Mouse (Mus musculus) C2C12 (cell line): ENCODE measurements around the gene Sbf2. TPM values are rescaled to one million over a fixed set of nuclear protein-coding genes. Genes with fewer than 3 reads are reported as not detected.

Experiments used
- H3K27me3 ChIP-seq: one replicate; pipeline ENCODE4 v1.6.1; 2011; ENCODE audit not compliant: control insufficient read depth, insufficient read depth, insufficient read length
- H3K36me3 ChIP-seq: one replicate; pipeline ENCODE4 v1.6.1; 2011; ENCODE audit not compliant: control insufficient read depth, insufficient read depth
- H3K4me3 ChIP-seq: one replicate; pipeline ENCODE4 v1.5.1; 2011; ENCODE audit warnings: mild to moderate bottlenecking, control low read depth; ENCODE audit not compliant: poor library complexity, insufficient read depth, severe bottlenecking
- H3K79me2 ChIP-seq: one replicate; pipeline ENCODE4 v1.6.1; 2011; ENCODE audit not compliant: control insufficient read depth, insufficient read depth
- H3K79me3 ChIP-seq: one replicate; pipeline ENCODE4 v1.6.1; 2011; ENCODE audit warnings: low read depth, control low read depth
- H3ac ChIP-seq: one replicate; pipeline ENCODE3; 2011; ENCODE audit warnings: low read depth; ENCODE audit not compliant: control insufficient read depth, insufficient read length
- CEBPB ChIP-seq: IDR thresholded peaks from one replicate; pipeline ENCODE4 v1.6.1; 2011; ENCODE audit warnings: low read depth, mild to moderate bottlenecking, control low read depth, moderate library complexity
- CTCF ChIP-seq: IDR thresholded peaks from one replicate; pipeline ENCODE4 v1.5.1; 2011; ENCODE audit not compliant: control insufficient read depth, insufficient read depth, insufficient read length
- FOSL1 ChIP-seq: IDR thresholded peaks from one replicate; pipeline ENCODE4 v1.8.0; 2011; ENCODE audit warnings: mild to moderate bottlenecking, low read length; ENCODE audit not compliant: poor library complexity, insufficient read depth, severe bottlenecking
- MAX ChIP-seq: IDR thresholded peaks from one replicate; pipeline ENCODE4 v1.6.1; 2011; ENCODE audit warnings: mild to moderate bottlenecking, control low read depth
- MYOD1 ChIP-seq: IDR thresholded peaks from one replicate; pipeline ENCODE4 v1.6.1; 2011; ENCODE audit warnings: low read depth; ENCODE audit not compliant: control insufficient read depth, insufficient read length
- MYOG ChIP-seq: IDR thresholded peaks from one replicate; pipeline ENCODE4 v1.6.1; 2011; ENCODE audit not compliant: control insufficient read depth, insufficient read length; ENCODE audit errors: extremely low read depth
- USF1 ChIP-seq: IDR thresholded peaks from one replicate; pipeline ENCODE4 v1.6.1; 2011; ENCODE audit warnings: low read depth, mild to moderate bottlenecking, control low read depth, moderate library complexity
- polyA plus RNA-seq: library from polyadenylated mRNA; unstranded; fragments of >200 nt; fragmentation: generic; extraction: Trizol; gene quantifications from one replicate; pipeline ENCODE4 v1.2.1, GENCODE M21; 2012; ENCODE audit warnings: missing spikeins

The Sbf2 gene
- polyA plus RNA-seq, 1 experiment: 7.5 TPM

GRCm38 (mm10) chr7:110587721-110588120 is 27.0 kb downstream of the Sbf2 start:
- peaks cover 4% of the 10 kb centered on the region for H3K79me3 ChIP-seq
- H3K36me3 ChIP-seq: no peaks in the 10 kb centered on the region
- TF ChIP-seq CEBPB: no peak
- no peak for TF ChIP-seq MYOG
- no peak for TF ChIP-seq MAX
- TF ChIP-seq MYOD1: no peak
- no peak for TF ChIP-seq CTCF
- no peak for TF ChIP-seq USF1
- TF ChIP-seq FOSL1: no peak
- H3K27me3 ChIP-seq: no peaks in the 10 kb centered on the region
- peaks cover 10% of the 10 kb centered on the region for H3K79me2 ChIP-seq
- no peak overlapping the region for H3K4me3 ChIP-seq
- H3ac ChIP-seq: no peak overlapping the region

GRCm38 (mm10) chr7:110585250-110585649 is 29.5 kb downstream of the Sbf2 start:
- TF ChIP-seq CTCF (no peak), FOSL1 (no peak), CEBPB (no peak), MAX (no peak), MYOG (no peak), USF1 (peak; percentile 12)

GRCm38 (mm10) chr7:110584159-110584558 is 30.6 kb downstream of the Sbf2 start:
- TF ChIP-seq USF1 (no peak), FOSL1 (no peak), MYOG (no peak), CTCF (no peak), CEBPB (no peak), MYOD1 (no peak), MAX (no peak)
- no peak overlapping the region for H3K4me3 ChIP-seq
- no peaks in the 10 kb centered on the region for H3K36me3 ChIP-seq
- peaks cover 4% of the 10 kb centered on the region for H3K79me3 ChIP-seq
- peaks cover 10% of the 10 kb centered on the region for H3K79me2 ChIP-seq
- H3K27me3 ChIP-seq: no peaks in the 10 kb centered on the region
- H3ac ChIP-seq: no peak overlapping the region

More at GRCm38 (mm10) chr7:110585250-110585649, 29.5 kb downstream of the Sbf2 start:
- H3K4me3 ChIP-seq: no peak overlapping the region
- no peaks in the 10 kb centered on the region for H3K27me3 ChIP-seq
- peaks cover 4% of the 10 kb centered on the region for H3K79me3 ChIP-seq
- no peaks in the 10 kb centered on the region for H3K36me3 ChIP-seq
- H3K79me2 ChIP-seq: peaks cover 10% of the 10 kb centered on the region
- H3ac ChIP-seq: no peak overlapping the region

DNA sequence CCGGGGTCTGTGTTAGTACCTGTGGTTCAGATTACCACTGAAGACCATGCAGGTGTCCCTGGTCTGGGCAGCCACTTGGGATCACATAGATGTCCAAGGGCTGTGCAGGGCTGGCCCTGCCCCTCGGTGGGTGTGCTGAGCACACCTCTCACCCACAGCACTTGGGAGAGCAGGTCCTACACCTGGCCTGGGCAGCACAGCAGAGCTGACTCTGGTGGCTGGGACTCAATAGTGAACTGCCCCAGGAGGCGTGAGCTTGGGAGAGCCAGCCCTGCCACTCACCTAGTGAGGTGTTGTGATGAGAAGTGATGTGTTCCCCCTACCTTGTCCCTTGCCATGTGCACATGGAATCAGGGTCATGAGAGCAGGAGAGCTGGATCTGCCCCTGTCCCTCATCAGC is 31.0 kb downstream of the Sbf2 start:
- Histone ChIP-seq H3K4me3 (no peak overlapping the region), H3K79me3 (peaks cover 2% of the 10 kb centered on the region), H3K36me3 (no peaks in the 10 kb centered on the region), H3K27me3 (no peaks in the 10 kb centered on the region), H3ac (no peak overlapping the region), H3K79me2 (peaks cover 10% of the 10 kb centered on the region)
- no peak for TF ChIP-seq MYOG
- TF ChIP-seq MYOD1: no peak
- TF ChIP-seq CTCF: no peak
- TF ChIP-seq USF1: no peak
- no peak for TF ChIP-seq FOSL1
- no peak for TF ChIP-seq MAX
- no peak for TF ChIP-seq CEBPB

- no peak overlapping the region for H3K4me3 ChIP-seq
- peaks cover 4% of the 10 kb centered on the region for H3K79me3 ChIP-seq
- no peak for TF ChIP-seq USF1
- no peak for TF ChIP-seq CEBPB
- no peaks in the 10 kb centered on the region for H3K27me3 ChIP-seq
- no peak overlapping the region for H3ac ChIP-seq
- H3K79me2 ChIP-seq: no peaks in the 10 kb centered on the region
- no peaks in the 10 kb centered on the region for H3K36me3 ChIP-seq
Measured at GRCm38 (mm10) chr7:110565815-110566549, 48.7 kb downstream of the Sbf2 start.

GRCm38 (mm10) chr7:110561647-110562046 is 53.1 kb downstream of the Sbf2 start:
- no peaks in the 10 kb centered on the region for H3K27me3 ChIP-seq
- no peak overlapping the region for H3ac ChIP-seq
- no peaks in the 10 kb centered on the region for H3K79me2 ChIP-seq
- no peaks in the 10 kb centered on the region for H3K36me3 ChIP-seq
- H3K79me3 ChIP-seq: peaks cover 2% of the 10 kb centered on the region
- TF ChIP-seq MAX (no peak), FOSL1 (no peak), USF1 (no peak), MYOD1 (no peak), MYOG (no peak), CTCF (no peak), CEBPB (no peak)
- H3K4me3 ChIP-seq: no peak overlapping the region
